Mouse (Mus musculus) ovary, postnatal 10 days (tissue): ENCODE data around the gene Rnls.

Experiments used
- DNase-seq: peaks from one replicate; pipeline ENCODE4 v3.0.0; 2022; ENCODE audit warnings: low spot score

Gene Rnls

DNA sequence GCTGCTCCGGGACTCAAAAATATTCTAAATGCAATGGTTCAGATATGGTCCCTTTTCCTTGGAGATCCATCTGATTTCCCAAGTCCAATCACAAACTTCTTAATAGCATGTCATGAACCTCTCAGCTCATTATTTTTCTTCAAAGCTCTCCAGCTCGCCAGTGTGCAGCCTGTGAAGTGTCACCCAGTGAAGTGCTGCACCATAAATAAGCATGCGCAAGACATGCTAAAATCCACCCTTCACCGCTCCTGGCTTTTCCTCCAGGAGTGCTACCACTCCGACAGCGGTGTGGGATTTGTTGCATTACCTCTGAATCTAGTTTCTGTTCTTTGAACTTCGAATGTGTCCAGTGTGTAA is 289.3 kb downstream of the Rnls start:
- no peak for DNase-seq

GRCm38 (mm10) chr19:33102008-33102782 is 289.9 kb downstream of the Rnls start:
- no peak for DNase-seq

DNA sequence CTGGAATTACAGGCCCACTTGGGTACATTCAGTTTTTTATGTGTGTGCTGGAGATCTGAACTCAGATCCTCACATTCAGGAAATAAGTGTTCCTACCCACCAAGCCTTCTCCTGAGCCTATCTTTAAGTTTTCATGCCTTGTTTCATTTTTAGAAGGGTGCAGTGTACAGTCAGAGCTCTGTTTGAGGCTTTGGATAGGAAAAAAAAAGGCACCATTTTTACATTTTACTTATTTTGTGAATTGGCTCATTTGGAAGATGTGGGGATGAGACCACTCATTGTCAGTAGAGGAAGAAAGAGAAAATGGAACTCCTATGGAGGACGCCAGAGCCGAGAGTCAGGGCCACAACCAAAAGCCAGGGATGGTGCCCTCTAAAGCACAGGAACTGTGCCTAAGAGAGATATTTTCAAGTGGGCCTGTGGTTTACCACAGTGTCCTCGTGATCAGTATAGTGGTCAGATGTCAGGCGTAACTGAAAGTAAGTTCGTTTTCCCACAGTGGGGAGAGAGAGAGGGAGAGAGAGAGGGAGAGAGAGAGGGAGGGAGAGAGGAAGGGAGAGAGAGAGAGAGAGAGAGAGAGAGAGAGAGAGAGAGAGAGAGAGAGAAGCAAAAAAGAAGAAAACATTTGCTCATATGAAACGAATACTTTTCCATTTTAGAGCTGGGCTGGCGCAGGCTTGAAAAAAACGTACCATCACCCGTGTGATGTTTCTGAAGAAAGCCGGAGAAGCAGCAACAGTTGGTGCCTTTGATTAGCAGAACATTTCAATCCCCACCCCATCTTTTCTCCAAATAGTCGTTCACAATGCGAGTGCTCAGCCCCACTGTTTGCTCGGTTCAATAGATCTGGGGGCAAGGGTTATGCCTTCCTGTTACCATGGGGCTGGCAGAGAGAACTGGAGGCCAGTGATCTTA is 290.7 kb downstream of the Rnls start:
- no peak for DNase-seq

DNA sequence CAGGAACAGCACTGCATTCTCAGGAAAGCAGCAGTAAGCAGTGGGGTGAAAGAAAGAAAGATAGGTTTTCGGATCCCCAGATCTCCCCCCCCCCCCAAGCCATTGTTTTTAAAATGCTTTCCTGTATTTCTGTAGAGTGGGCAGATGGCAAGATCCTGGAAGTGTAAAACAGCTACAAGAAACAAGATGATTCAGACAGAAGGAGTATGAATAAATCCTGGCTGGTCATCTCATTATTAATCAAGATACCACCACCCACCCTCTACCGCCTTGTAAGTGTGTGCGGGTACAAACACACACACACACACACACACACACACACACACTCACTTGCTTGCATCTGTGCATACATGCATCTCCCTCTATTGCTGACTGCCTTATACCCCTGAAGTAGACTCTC is 291.5 kb downstream of the Rnls start:
- DNase-seq = no peak

GRCm38 (mm10) chr19:33100031-33100430 is 292.1 kb downstream of the Rnls start:
- DNase-seq = no peak

DNA sequence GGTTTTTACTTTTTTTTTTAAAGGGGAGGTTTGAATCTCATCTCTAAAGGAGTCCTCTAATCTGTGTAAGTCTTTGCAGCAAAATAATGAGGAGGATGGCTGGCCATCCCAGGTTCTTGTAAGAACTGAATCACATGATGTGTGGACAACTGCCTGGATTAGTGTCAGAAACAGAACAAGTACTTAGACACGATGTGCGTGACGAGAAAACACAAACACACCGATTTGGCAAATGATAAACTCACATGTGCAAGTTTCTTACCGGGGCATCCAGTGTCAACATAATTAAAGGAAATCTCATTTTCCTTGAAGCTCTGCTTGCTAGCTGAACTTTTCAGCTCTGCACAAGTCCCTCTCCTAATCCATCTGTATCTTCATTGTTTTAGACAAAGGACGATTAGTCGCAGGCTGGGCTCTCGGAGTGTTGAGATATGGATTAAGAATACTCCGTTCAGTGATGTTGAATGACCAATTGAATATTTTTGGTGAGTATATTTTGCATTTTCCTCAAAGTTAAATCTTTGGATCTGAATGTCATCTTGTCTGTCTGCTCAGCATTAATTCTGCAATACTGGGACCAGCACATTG is 292.8 kb downstream of the Rnls start:
- no peak for DNase-seq

DNA sequence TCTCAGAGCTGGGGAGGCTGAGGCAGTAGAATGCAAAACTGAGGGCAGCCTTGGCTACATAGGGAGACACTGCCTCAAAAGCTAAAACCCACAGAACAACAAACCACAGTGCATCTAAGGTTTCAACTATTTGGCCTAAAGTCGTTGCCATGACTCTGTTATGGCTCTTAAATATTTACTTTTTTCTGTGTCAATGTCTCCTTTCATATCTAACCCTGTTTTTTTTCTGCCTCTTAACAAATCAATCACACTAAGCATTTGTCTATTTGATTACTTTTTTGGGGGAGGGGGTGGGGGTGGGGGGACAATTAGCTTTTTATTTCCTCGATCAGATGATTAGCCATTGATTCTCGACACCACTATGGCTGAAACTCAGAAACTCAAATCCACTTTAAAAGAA is 294.4 kb downstream of the Rnls start:
- no peak for DNase-seq

DNA sequence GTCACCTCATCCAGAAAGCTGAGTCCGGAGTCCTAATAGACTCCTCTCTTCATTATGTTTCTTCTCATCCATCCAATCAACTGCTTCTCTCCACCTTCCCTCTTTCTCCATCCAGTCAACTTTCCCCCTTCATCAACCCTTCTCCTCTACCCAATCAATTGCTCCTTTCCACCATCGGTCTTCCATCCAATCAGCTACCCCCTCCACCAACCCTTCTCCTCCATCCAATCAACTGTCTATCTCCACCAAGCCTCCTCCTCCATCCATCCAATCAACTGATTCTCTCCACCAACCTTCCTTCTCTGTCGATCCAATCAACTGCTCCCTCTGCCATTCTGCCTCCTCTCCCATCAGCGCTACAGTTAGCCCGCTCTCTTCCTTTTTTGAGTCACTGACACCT is 295.5 kb downstream of the Rnls start:
- DNase-seq = no peak

DNA sequence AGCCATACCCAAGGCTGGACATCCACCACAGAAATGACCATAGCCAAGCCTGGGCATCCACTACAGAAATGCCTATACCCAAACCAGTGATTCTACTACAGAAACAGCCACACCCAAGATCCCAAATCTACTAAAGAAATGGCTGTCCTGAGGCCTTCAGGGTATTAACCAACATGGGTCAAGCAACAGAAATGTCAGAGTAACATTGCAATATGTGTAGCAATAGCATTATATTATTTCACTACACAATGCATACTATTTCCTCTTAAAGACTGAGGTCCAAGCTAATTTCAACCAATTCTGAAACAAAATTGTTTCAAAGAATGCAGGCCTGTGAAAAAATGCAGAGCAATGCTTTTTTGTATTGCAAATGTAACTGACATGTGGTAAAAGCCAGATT is 299.5 kb downstream of the Rnls start:
- DNase-seq = no peak

DNA sequence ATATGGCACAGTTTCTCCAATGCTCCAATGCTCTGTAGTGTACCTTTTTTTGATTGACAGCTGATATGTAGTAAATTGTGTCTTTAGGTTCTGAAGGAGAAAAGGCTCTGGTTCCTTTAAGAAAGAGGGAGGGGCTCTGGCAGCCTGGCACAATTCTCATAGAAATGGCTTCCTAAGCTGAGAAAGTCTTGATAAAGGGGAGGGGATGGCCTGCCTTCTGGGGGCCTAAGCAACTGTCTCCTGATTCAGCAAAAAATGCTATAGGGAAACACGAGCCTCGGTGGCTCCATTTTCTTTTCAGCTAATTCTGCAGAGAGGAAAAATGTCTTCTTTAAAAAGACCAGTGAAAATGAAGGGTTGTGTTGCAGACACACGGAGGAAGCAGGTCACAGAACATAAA is 300.8 kb downstream of the Rnls start:
- DNase-seq = no peak

- no peak for DNase-seq
Measured at GRCm38 (mm10) chr19:33088868-33089267, 303.2 kb downstream of the Rnls start.

GRCm38 (mm10) chr19:33087961-33088360 is 304.1 kb downstream of the Rnls start:
- DNase-seq = no peak
